Mouse (Mus musculus): ENCODE measurements around the gene Dok3. TPM values are rescaled to one million over a fixed set of nuclear protein-coding genes. Genes with fewer than 3 reads are reported as not detected.

The Dok3 gene
- total and polyA plus RNA-seq, 3 experiments = 9.0 to 38.4 (median 30.3) TPM

DNA sequence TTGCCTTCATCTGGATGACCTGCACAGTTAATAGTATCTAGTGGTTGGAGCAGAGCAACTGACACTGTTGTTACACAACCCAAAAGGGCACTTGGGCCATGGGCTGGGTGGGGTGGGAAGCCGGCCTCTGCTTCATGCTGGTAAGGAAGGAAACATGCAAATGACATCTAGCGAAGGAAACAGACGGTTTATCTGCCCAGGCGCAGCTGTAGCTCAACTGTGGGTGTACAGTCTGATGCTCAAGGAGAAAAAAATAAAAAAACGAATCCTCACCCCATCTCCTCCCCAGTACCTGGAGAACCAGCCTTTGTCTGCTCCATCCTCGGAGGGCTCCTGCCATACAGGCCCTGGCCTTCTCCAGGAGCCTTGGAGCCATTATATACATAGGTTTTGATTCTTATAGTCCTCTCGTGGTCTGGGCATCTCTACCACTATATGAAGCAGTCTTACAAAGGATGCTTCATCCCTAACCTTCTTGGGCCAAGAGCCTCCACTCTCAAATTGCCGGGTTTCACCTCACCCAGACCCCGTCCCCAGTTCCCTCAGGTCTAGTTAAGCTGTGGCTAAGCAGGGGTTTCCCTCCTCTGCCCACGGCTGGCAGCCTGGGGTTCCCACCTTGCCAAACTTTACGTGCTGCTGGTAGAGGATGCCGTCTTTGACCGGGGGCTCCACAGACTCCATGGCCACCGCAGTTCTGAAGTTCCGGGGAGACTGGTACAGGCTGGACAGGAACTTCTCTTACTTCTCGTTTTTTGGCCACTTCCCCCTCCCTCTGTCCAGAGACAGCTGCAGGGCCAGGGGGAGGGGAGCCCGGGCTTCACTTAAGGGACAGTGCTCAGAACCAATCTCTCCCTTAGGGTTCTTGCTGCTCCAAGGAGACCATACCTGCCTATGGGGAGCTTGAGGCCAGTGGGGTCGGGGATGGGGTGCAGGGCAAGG lies 993 bp downstream of the Dok3 start (continued):
- TF ChIP-seq NRF1 (IDR thresholded peaks at IDR 0.05; ENCODE audit: low read depth, low read length) = peak; percentile 37

DNA sequence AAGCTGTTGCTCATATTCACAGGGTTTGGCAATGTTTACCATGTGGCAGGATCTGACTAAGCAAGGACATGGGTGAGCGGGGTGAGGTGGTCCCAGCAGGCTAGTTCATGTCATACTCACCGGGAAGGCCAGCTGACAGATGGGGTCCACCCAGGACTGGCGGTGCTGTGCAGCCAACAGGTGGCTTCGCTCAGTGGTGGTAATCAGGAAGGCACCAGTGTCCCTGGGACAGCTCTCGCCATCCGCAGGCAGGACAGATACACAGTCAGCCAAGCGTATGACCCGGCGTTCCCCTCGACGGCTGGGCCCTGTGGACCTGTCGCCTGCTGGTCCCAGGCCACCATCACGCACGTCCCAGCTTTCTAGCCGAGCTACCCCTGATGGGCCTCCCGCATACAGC lies 1.9 kb downstream of the Dok3 start:
- dilution Hi-C loops (cut with MboI; ENCODE audit: extremely low pct_ligation_motif_present, extremely low pct_unique_long_range_greater_than_20kb, low sequenced_read_pairs) (no loop called here), in situ Hi-C loops (cut with MboI; ENCODE audit: low pct_ligation_motif_present, low pct_unique_long_range_greater_than_20kb, low sequenced_read_pairs) (no loop called here)
- peak overlapping the region; percentile 60 to 84 (median 80) for H3K4me3 ChIP-seq (replicated peaks in 1 of 3; ENCODE audit: low read depth in 2 of 3, low read length in 2 of 3, poor library complexity in 1 of 3)
- peak overlapping the region; percentile 99 for H3K27ac ChIP-seq (ENCODE audit: insufficient read depth, low read depth)
- H3K4me2 ChIP-seq (ENCODE audit: insufficient read depth, low read depth, poor library complexity, severe bottlenecking) = peak overlapping the region; percentile 67
- no peaks in the 10 kb centered on the region for H3K9me3 ChIP-seq (replicated peaks; ENCODE audit: low read length)
- H3K27me3 ChIP-seq (replicated peaks) = no peaks in the 10 kb centered on the region
- peaks cover 33 to 57% of the 10 kb centered on the region in 2 experiments for H3K4me1 ChIP-seq (ENCODE audit: control insufficient read depth in 1 of 2, insufficient read depth in 2 of 2)
- DNase-seq (ENCODE audit: extremely low read depth) = no peak
- no peak for TF ChIP-seq ETS1 (conservative IDR thresholded peaks at IDR 0.05; ENCODE audit: low read depth, low read length)
- no peak for TF ChIP-seq USF1 (IDR thresholded peaks at IDR 0.05; ENCODE audit: low read depth, low read length)
- no peak for TF ChIP-seq ZMIZ1 (IDR thresholded peaks at IDR 0.05; ENCODE audit: low read depth, low read length)
- TF ChIP-seq MYC (IDR thresholded peaks at IDR 0.05; ENCODE audit: low read depth, low read length) = no peak
- no peak for TF ChIP-seq POLR2AphosphoS2 (IDR thresholded peaks at IDR 0.05; ENCODE audit: low read depth, low read length)
- no peak for TF ChIP-seq CHD2 (IDR thresholded peaks at IDR 0.05; ENCODE audit: low read length)
- no peak for TF ChIP-seq GABPA (IDR thresholded peaks at IDR 0.05; ENCODE audit: insufficient replicate concordance, low read depth, low read length)
- no peak for TF ChIP-seq MXI1 (IDR thresholded peaks at IDR 0.05; ENCODE audit: low read depth, low read length)
- no peak for TF ChIP-seq MAFK (IDR thresholded peaks at IDR 0.05; ENCODE audit: insufficient replicate concordance, low read length)
- TF ChIP-seq ZKSCAN1 (IDR thresholded peaks at IDR 0.05; ENCODE audit: borderline replicate concordance, low read depth, low read length) = no peak
- no peak for TF ChIP-seq SMC3 (IDR thresholded peaks at IDR 0.05; ENCODE audit: low read depth, low read length)
- no peak for TF ChIP-seq SIN3A (IDR thresholded peaks at IDR 0.05; ENCODE audit: low read length)
- TF ChIP-seq ZC3H11A (IDR thresholded peaks at IDR 0.05; ENCODE audit: low read depth, low read length) = no peak
- no peak for TF ChIP-seq POLR2A (IDR thresholded peaks at IDR 0.05; ENCODE audit: low read depth, low read length)
- TF ChIP-seq TBP (conservative IDR thresholded peaks at IDR 0.05; ENCODE audit: low read depth, low read length) = no peak
- no peak for TF ChIP-seq USF2 (conservative IDR thresholded peaks at IDR 0.05; ENCODE audit: low read depth, low read length)
- peaks cover 2% of the 10 kb centered on the region; the same call in 1 of the 2 replicates for H3K79me2 ChIP-seq (replicated peaks; ENCODE audit: control insufficient read depth, extremely low read depth, insufficient read depth, poor library complexity, severe bottlenecking)
- H3K36me3 ChIP-seq (replicated peaks in 1 of 2; ENCODE audit: control insufficient read depth in 1 of 2, insufficient read depth in 1 of 2, low read length in 1 of 2) = peaks cover 65 to 66% of the 10 kb centered on the region in 2 experiments
- peak overlapping the region; percentile 94 for H3K9ac ChIP-seq (ENCODE audit: insufficient read depth, low read depth)

Measured in CH12.LX (cell line).